Mouse (Mus musculus) cerebellum, postnatal 10 days (tissue): Measurements from ENCODE around the gene Pced1a.
"Not testable (repeated sequence)": the region's sequence is repeated elsewhere in the genome, so short reads cannot be mapped to it uniquely, and the experiment has no call there.

Source experiments
- DNase-seq, 2 experiments: peaks; one replicate each; pipeline ENCODE4 v3.0.0; 2021; ENCODE audit warnings: mixed read lengths in 2 of 2

The Pced1a gene

DNA sequence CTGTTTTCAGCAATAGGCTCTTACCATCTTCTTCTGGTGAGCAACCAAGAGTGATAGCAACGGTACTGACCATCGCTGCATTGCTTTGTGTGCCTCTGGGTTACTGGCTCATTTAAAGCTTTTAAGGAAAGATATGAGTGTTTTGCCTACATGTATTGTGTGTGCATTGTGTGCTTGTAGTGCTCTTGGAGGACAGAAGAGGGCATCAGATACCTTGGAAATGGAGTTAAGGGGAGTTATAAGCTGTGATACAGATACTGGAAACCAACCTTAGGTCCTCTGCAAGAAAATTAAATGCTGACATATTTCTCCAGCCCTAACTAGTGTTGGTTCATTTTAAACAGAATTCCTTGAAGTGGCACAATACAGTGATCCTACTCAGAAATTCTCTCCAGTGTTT, 35.7 kb downstream of the Pced1a start:
- DNase-seq: no peak

DNA sequence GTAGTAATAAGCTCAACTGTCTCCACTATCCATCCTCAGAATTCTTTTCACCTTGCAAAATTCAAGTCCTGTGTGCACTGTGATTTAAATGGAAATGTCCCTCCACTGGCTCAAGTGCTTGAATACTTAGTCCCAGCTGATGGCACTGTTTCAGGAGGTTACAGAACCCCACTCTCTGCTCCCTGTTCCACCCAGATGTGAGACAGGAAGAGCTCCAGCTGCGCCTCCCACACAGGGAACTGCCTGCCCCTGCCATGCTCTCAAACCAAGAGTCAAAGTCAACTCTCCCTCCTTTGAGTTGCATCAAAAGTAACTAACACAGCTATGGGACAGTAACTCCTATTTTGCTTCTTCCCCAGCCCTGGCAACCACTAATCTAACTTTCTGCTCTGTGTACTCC, 38.3 kb downstream of the Pced1a start:
- no peak for DNase-seq

DNA sequence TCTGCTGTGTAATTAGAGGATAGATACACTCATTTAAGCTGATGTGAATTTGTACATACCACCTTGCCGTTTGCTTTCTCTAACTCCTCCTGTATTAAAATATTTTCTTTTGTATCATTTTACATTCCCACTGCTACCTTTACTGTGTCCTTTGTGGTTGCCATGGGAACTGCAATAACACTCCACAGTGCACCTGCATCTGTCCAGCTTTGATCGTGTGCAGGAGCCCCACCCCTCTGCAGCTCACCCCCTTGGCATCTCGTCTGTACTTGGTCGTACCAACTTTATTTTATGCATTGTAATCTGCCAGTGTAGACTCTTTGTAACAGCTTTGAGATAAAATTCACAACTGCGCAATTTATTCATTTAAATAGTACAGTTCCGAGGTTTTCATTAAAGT, 40.6 kb downstream of the Pced1a start:
- DNase-seq: no peak

DNA sequence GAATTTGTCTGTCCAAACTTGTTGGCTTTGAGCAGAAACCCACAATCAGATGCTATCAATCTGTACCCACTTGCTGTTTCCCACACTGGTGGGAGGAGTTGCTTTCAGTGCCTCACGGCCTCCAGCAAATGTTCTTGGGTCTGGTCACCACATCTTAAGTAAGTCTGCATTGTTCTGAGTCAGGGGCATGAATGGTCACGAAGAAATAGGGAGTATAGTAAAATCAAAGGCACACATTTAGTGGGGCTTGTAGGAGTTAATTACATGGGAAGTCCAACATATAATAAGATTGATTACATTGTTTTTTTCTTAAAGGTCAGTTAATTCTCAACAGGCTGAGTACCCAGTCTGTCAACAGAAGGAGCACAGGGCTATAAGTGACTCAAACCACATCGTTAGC, 41.3 kb downstream of the Pced1a start:
- no peak for DNase-seq

DNA sequence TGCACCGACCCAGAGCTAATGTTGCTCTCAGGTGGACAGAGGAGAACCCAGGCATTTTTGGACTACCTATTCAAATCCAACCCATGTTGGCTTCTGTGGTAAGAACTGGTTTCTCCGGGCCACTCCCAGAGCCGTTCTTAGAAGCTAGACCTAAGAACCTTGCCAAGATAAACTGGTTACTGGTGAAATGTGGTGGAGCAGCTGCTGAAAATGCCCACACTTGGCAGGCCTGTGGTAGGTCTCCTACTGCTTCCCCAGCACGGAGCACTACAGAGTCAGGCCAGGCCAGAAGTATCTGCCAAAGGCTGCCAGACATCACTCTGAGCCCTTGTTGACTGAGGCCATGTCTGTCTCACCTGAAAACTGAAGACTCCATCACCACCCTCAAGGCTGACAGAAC, 49.5 kb downstream of the Pced1a start:
- peak; percentile 22 to 59 for DNase-seq

DNA sequence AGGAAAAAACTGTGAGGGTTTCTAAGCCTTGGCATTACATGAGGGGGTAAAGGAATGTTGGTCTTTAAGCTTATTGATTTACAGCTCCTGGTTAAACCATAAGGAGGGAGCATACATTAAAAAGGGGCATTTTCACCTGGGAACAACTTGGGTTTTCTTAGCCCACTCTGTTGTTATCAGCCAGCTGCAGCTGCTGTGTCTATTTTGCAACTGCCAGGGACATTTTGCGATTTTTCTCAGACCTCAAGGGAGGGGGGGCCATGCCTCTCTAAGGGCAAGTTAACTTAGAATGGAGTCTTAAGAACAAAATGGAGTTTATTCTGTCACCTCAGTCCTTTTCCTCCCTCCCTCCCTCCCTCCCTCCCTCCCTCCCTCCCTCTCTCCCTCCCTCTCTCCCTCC, 51.5 kb downstream of the Pced1a start:
- not testable (repeated sequence) for DNase-seq

DNA sequence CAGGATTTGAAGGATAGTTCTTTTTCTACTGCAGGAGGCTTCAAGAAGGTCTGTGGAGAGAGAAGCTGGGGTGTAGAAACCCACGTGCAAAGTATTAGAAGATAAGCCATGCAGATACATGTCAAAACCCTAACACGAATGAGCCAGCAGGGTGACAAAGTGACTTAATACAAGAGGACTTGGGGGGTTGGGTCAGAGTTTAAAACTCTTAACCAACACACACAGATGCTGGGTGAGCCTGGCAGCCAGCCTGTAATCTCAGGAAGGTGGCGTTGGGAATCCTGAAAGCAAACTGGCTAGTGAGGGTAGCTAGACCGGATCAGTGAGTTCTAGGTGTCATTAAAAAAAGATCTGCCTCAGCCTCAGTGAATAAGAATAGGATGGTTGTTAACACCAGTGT, 57.1 kb downstream of the Pced1a start:
- DNase-seq: no peak
